Mouse (Mus musculus) erythroblast, embryonic 14.5 days (primary cell): ENCODE data around the gene Ehd1.

Source experiments
- GATA1 ChIP-seq: IDR thresholded peaks from 2 replicates; pipeline ENCODE4 v1.6.1; 2012; ENCODE audit warnings: low read length, inconsistent platforms, mixed read lengths
- TAL1 ChIP-seq: IDR thresholded peaks from 3 replicates; pipeline ENCODE4 v1.6.1; 2012; ENCODE audit warnings: low read length, inconsistent platforms, mixed read lengths

DNA sequence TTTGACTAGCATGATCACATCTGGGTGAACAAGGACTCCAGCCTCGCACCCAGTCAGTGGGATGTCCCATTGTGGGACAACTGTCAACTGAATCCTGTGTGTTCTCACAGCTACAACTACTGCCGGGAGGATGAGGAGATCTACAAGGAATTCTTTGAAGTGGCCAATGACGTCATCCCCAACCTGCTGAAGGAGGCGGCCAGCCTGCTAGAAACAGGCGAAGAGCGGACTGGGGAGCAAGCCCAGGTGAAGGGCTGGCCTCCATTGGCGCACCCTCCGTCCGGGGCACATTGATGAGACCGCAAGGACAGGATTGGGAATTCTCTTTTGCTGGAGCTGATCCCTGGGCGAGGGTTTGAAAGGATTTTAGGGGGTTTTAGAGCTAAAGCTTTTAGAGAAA lies 62.2 kb downstream of the Ehd1 start:
- TF ChIP-seq GATA1 (no peak), TAL1 (no peak)
